Mouse (Mus musculus): ENCODE data around the gene Amelx. TPM values are rescaled to one million over a fixed set of nuclear protein-coding genes. Genes with fewer than 3 reads are reported as not detected.

The Amelx gene
- polyA plus RNA-seq (2015; fragmentation: Nextera tagmentation; extraction: Ambion mirVana): 0.12 TPM in 1 of 2 replicates, not detected in the other

GRCm38 (mm10) chrX:169187100-169187499 lies at the start of gene Amelx:
Gene Amelx, minus strand, starts transcription at chrX:169187200.
- no peaks in the 10 kb centered on the region for H3K27me3 ChIP-seq (ENCODE audit: control insufficient read depth, insufficient read depth, low read length)
- DNase-seq (ENCODE audit: low spot score) (no peak), ATAC-seq (ENCODE audit: low FRiP score, low TSS enrichment) (no peak)
- no peak for TF ChIP-seq EP300 (optimal IDR thresholded peaks at IDR 0.05)
- no peak for TF ChIP-seq CTCF (IDR thresholded peaks at IDR 0.05; ENCODE audit: low read depth)
- no peaks in the 10 kb centered on the region for H3K4me1 ChIP-seq (replicated peaks; ENCODE audit: control insufficient read depth, insufficient read depth)
- H3K4me2 ChIP-seq (replicated peaks; ENCODE audit: low read depth): no peak within 1 kb of the TSS
- H3K4me3 ChIP-seq (ENCODE audit: low read depth, low read length): no peak within 1 kb of the TSS
- H3K27ac ChIP-seq (replicated peaks): no peak within 1 kb of the TSS
- no peaks in the 10 kb centered on the region for H3K9me3 ChIP-seq (ENCODE audit: control insufficient read depth, low read length)
- H3K36me3 ChIP-seq (ENCODE audit: control insufficient read depth, insufficient read depth, low read length): no peaks in the 10 kb centered on the region
- 80% methylated on average over 5 of the region's 5 CpGs for WGBS
- H3K9ac ChIP-seq (ENCODE audit: low read length): no peak within 1 kb of the TSS

- Histone ChIP-seq H3K27ac (replicated peaks) (no peak overlapping the region), H3K4me2 (replicated peaks; ENCODE audit: low read depth) (no peak overlapping the region), H3K4me3 (ENCODE audit: low read depth, low read length) (no peak overlapping the region), H3K9ac (ENCODE audit: low read length) (no peak overlapping the region), H3K9me3 (ENCODE audit: control insufficient read depth, low read length) (no peaks in the 10 kb centered on the region), H3K4me1 (replicated peaks; ENCODE audit: control insufficient read depth, insufficient read depth) (no peaks in the 10 kb centered on the region), H3K27me3 (ENCODE audit: control insufficient read depth, insufficient read depth, low read length) (no peaks in the 10 kb centered on the region), H3K36me3 (ENCODE audit: control insufficient read depth, insufficient read depth, low read length) (no peaks in the 10 kb centered on the region)
- no peak for ATAC-seq (ENCODE audit: low FRiP score, low TSS enrichment)
- TF ChIP-seq EP300 (optimal IDR thresholded peaks at IDR 0.05): no peak
- TF ChIP-seq CTCF (IDR thresholded peaks at IDR 0.05; ENCODE audit: low read depth): no peak
- DNase-seq (ENCODE audit: low spot score): no peak
- WGBS: 49% methylated on average over 3 of the region's 3 CpGs
These were observed 35.5 kb upstream of the Amelx start for GRCm38 (mm10) chrX:169222357-169223062.

GRCm38 (mm10) chrX:169220064-169220463 lies 33.1 kb upstream of the Amelx start:
- H3K9me3 ChIP-seq (ENCODE audit: control insufficient read depth, low read length): no peaks in the 10 kb centered on the region
- H3K9ac ChIP-seq (ENCODE audit: low read length): no peak overlapping the region
- no peaks in the 10 kb centered on the region for H3K27me3 ChIP-seq (ENCODE audit: control insufficient read depth, insufficient read depth, low read length)
- ATAC-seq (ENCODE audit: low FRiP score, low TSS enrichment) (no peak), DNase-seq (ENCODE audit: low spot score) (peak; percentile 15)
- H3K27ac ChIP-seq (replicated peaks): no peak overlapping the region
- TF ChIP-seq EP300 (optimal IDR thresholded peaks at IDR 0.05) (no peak), CTCF (IDR thresholded peaks at IDR 0.05; ENCODE audit: low read depth) (no peak)
- H3K4me1 ChIP-seq (replicated peaks; ENCODE audit: control insufficient read depth, insufficient read depth): no peaks in the 10 kb centered on the region
- no peak overlapping the region for H3K4me2 ChIP-seq (replicated peaks; ENCODE audit: low read depth)
- no peak overlapping the region for H3K4me3 ChIP-seq (ENCODE audit: low read depth, low read length)
- WGBS: 50% methylated on average over 8 of the region's 8 CpGs
- no peaks in the 10 kb centered on the region for H3K36me3 ChIP-seq (ENCODE audit: control insufficient read depth, insufficient read depth, low read length)

GRCm38 (mm10) chrX:169210019-169210418 lies 23.0 kb upstream of the Amelx start:
- Histone ChIP-seq H3K4me1 (replicated peaks; ENCODE audit: control insufficient read depth, insufficient read depth) (no peaks in the 10 kb centered on the region), H3K4me3 (ENCODE audit: low read depth, low read length) (no peak overlapping the region), H3K27me3 (ENCODE audit: control insufficient read depth, insufficient read depth, low read length) (no peaks in the 10 kb centered on the region), H3K4me2 (replicated peaks; ENCODE audit: low read depth) (no peak overlapping the region), H3K36me3 (ENCODE audit: control insufficient read depth, insufficient read depth, low read length) (no peaks in the 10 kb centered on the region), H3K9me3 (ENCODE audit: control insufficient read depth, low read length) (no peaks in the 10 kb centered on the region), H3K27ac (replicated peaks) (no peak overlapping the region), H3K9ac (ENCODE audit: low read length) (no peak overlapping the region)
- TF ChIP-seq EP300 (optimal IDR thresholded peaks at IDR 0.05): no peak
- TF ChIP-seq CTCF (IDR thresholded peaks at IDR 0.05; ENCODE audit: low read depth): no peak
- DNase-seq (ENCODE audit: low spot score) (peak; percentile 17), ATAC-seq (ENCODE audit: low FRiP score, low TSS enrichment) (peak; percentile 74; the same call in 1 of the 2 replicates)
- 57% methylated on average over 3 of the region's 3 CpGs for WGBS

GRCm38 (mm10) chrX:169178634-169179033 lies 8.4 kb downstream of the Amelx start:
- 72% methylated on average over 2 of the region's 2 CpGs for WGBS
- no peak for TF ChIP-seq EP300 (optimal IDR thresholded peaks at IDR 0.05)
- no peak for TF ChIP-seq CTCF (IDR thresholded peaks at IDR 0.05; ENCODE audit: low read depth)

GRCm38 (mm10) chrX:169173796-169174195 lies 13.2 kb downstream of the Amelx start:
- DNase-seq (ENCODE audit: low spot score) (peak; percentile 14), ATAC-seq (ENCODE audit: low FRiP score, low TSS enrichment) (no peak)
- 33% methylated on average over 1 of the region's 1 CpGs for WGBS
- no peak overlapping the region for H3K9ac ChIP-seq (ENCODE audit: low read length)
- H3K4me3 ChIP-seq (ENCODE audit: low read depth, low read length): no peak overlapping the region
- no peaks in the 10 kb centered on the region for H3K4me1 ChIP-seq (replicated peaks; ENCODE audit: control insufficient read depth, insufficient read depth)
- no peak overlapping the region for H3K27ac ChIP-seq (replicated peaks)
- TF ChIP-seq CTCF (IDR thresholded peaks at IDR 0.05; ENCODE audit: low read depth) (no peak), EP300 (optimal IDR thresholded peaks at IDR 0.05) (no peak)
- no peaks in the 10 kb centered on the region for H3K36me3 ChIP-seq (ENCODE audit: control insufficient read depth, insufficient read depth, low read length)
- H3K4me2 ChIP-seq (replicated peaks; ENCODE audit: low read depth): no peak overlapping the region
- H3K9me3 ChIP-seq (ENCODE audit: control insufficient read depth, low read length): no peaks in the 10 kb centered on the region
- no peaks in the 10 kb centered on the region for H3K27me3 ChIP-seq (ENCODE audit: control insufficient read depth, insufficient read depth, low read length)

More at GRCm38 (mm10) chrX:169178634-169179033, 8.4 kb downstream of the Amelx start:
- no peak overlapping the region for H3K4me3 ChIP-seq (ENCODE audit: low read depth, low read length)
- no peak overlapping the region for H3K27ac ChIP-seq (replicated peaks)
- DNase-seq (ENCODE audit: low spot score): no peak
- H3K4me1 ChIP-seq (replicated peaks; ENCODE audit: control insufficient read depth, insufficient read depth): no peaks in the 10 kb centered on the region
- H3K9ac ChIP-seq (ENCODE audit: low read length): no peak overlapping the region
- ATAC-seq (ENCODE audit: low FRiP score, low TSS enrichment): no peak
- H3K36me3 ChIP-seq (ENCODE audit: control insufficient read depth, insufficient read depth, low read length): no peaks in the 10 kb centered on the region
- H3K9me3 ChIP-seq (ENCODE audit: control insufficient read depth, low read length): no peaks in the 10 kb centered on the region
- H3K4me2 ChIP-seq (replicated peaks; ENCODE audit: low read depth): no peak overlapping the region
- H3K27me3 ChIP-seq (ENCODE audit: control insufficient read depth, insufficient read depth, low read length): no peaks in the 10 kb centered on the region
